Mouse (Mus musculus) monocyte, adult 5-6 weeks (primary cell): Measurements from ENCODE around the gene Prickle2. TPM values are rescaled to one million over a fixed set of nuclear protein-coding genes. Genes with fewer than 3 reads are reported as not detected.

ENCODE experiments used
- ATAC-seq: fragments of 153-309, 156-312 bp; replicated peaks from 2 replicates; pipeline ENCODE4 v1.8.0; 2017; ENCODE audit warnings: mild to moderate bottlenecking; ENCODE audit not compliant: low TSS enrichment, insufficient number of reproducible peaks, severe bottlenecking, poor library complexity, low FRiP score
- total RNA-seq: library from RNA; stranded (forward); fragments of 200-1000, 200-491, 200-594 nt; gene quantifications from 3 replicates; pipeline ENCODE4 v1.2.3, GENCODE M21; 2017

Prickle2 gene
- total RNA-seq, 1 experiment from 2014 or later: not detected

DNA sequence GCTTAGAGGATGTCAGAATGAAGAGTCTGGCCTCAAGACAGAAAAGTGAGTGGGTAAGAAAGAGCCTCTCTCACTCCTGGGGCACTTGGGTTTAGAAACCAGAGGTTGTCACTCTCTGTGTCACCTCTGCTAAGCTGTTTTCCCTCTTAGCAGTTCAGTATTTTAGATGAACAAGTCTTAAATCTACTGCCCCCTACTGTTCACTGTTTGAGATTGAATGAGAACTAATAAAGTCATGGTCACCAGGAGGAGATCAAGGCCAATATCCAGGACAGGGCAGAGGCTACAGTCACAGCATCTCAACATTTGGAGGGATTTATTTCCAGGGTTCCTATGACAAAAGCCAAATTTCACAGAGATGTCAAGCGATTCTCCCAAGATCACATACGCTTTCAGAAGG, 228.3 kb downstream of the Prickle2 start:
- no peak for ATAC-seq

DNA sequence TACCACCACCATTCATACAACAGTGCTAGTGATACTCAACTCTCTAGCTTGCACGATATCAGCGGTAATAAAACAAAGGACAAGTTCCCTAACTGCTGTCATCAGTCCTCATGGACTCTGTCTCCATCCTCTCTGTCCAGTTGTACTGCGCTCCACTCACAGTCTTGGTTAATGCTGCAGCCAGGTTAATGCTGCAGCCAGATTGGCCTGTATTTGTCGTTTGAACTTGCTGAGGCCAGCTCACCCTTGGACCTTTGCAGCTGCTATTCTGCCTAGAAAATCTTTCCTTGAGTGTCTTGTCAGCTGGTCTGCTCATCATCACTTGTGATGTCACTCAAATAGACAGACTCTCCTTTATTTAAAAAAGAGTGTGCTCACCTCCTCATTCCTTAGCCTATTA, 236.5 kb downstream of the Prickle2 start:
- ATAC-seq: no peak

DNA sequence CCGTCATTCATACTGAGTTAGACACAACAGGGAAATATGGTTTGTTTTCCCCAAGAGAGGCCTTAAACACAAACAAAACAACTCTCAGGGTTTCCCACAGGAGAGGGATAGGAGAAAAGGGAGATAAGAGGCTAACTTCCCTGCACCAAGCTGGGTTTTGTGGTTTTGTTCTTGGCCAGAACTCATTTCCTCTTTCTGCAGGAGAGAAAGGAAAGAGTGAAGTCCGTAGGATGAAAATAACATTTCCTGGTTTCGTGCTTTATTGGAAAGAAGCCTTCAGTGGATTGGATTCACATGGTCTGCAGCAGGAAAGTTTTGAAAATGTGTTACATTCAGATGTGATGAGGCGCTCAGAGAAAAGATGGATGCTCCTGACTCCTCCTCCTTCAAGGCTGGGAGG, 237.1 kb downstream of the Prickle2 start:
- ATAC-seq: no peak

DNA sequence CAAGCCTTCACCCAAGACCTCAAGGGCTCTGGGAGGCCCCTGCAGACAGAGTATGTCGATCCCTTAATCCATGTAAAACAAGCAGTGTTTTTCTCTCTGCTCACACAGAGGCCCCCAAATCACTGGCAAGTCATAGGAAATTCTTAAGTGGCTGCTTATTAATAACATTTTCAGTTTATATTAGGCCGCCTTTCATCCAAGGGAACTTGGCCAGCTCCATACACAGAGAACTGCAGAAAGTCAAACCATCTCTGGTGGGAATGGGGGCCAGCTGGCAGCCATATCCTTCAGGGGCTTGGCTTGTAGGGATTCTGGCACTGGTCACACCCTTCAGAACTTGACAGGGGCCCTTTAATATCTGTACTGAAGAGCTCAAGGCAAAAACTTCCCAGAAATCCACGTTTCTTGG, 237.6 kb downstream of the Prickle2 start:
- no peak for ATAC-seq

DNA sequence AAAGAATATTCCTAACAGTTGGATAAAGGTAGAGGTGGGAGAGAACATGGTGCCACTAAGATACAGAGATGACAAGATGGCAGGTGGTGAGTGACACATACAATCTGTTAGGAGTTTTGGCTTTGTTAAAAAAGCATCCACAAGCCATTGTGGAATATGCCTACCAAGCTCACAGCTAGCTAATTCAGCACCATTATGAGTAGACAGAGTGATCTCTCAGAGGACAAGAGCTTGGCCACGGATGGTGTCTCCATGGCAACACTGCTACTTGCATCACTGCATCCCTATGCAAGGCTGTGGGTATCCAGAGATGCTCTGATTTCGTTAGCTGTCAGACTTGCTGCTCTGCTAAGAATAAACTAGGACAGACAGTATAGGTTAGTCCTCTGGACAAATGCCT, 238.6 kb downstream of the Prickle2 start:
- no peak for ATAC-seq

DNA sequence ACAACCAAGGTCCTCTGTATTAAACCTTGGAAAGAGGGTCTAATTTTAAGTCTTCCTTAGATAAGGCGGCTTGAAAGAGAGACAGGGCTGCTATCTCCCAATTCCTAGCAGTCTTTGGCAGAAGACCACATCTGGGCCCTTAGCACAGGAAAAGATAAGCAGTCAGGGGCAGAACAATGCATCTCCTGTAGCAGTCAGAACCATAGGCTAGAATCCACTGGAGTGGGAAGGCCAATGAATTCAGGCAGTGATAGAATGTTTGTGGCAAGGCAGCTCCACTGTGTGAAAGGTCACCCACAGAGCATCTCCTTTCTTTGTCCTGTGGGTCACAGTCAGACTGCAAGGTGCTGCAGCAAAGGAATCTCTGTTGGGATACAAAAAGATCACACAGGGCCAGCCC, 240.3 kb downstream of the Prickle2 start:
- ATAC-seq: no peak

DNA sequence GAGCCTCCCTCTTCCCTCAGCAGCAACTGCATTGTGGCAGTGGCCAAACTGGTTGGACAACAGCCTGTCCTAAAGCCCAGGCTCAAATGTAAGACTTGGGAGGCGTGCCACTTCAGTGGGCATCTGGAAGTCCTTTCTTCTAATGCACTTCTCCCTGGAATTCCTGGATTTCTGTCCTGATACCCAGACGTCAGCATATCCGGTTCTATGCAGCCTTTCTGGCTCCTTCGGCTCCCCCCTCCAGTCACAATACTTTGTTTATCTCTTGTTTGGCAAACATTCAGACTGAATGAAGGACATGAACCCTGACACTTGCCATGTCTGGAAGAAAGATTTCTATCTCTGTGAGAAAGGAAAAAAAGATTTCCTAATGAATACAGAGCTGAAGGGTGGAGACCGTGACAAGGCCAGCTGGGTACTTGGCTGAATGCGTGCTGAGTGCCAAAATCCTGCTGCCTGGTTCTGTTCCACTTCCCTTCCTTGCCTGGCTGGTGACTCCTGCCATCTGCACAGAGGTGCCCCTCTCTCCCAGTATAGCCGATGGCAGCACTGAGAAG, 241.1 kb downstream of the Prickle2 start:
- ATAC-seq: no peak

DNA sequence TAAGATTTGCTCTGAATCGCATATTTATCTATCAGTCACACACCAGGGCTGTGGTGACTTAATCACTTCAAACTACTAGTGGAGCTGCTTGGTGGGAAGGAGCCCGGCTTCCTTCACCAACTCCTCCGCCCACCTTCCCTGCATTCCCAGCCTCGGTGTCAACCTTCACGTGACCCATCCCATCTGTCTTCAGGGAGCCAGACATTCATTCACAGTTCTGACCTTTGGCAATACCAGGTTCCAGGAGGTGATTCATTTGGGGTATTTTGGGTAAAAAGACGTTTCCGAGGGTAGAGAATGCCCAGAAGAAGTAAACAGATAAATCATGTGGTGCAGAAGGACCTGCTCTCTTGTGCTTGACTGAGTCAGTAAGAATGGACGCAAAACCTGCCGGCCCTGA, 242.2 kb downstream of the Prickle2 start:
- no peak for ATAC-seq

DNA sequence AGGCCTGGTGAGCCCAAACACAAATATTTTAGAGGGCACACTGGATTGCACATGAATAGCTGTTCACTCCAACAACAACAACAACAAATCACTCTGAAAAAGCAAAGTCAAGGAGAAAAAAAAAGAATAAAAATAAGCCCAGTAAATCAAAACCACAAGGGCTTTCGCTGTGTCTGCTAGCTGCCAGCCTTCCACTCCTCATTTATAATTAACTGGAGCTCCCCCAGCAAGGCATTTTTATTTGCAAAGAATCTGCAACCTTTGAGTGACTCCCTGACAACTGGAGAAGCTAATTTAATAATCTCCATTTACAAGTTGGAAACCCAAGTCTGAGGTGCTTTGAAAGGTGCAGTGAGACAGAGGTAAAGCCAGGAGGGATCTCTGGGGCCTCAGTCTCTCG, 245.2 kb downstream of the Prickle2 start:
- no peak for ATAC-seq

DNA sequence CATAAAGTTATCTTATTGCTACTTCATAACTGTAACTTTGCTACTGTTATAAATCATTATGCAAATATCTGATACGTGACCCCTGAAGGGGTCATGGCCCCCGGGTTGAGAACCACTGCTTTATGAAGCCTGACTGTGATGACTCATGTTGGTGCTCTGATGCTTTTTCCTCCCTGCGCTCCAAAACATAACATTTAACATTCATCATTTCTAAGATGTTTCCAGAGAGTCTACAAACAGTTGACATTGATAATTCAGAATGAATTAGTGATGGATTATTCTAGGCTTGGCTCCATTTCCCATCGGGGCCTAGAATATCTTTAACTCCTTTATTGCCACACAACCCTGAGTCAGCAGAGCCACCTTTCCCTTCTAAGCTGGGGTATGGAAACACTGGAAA, 247.9 kb downstream of the Prickle2 start:
- no peak for ATAC-seq

DNA sequence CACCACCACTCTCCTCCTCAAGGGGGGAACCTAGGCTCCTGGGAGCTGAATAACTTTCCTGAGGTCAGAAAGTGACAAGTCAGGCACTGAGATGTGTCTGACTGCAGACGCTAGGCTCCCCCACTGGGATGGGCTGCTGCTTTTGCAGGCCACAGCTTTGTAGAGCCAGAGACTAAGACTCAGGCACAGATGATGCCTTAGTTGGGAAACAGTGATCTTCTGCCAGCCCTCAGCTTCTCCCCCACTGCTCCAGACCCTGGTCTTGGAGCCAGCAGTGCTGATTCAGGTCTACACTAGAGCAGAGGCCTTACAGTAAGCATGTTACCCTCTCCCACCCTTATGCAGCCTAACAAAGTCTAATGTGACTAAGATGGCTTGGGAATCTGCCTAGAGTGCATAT, 254.5 kb downstream of the Prickle2 start:
- no peak for ATAC-seq

DNA sequence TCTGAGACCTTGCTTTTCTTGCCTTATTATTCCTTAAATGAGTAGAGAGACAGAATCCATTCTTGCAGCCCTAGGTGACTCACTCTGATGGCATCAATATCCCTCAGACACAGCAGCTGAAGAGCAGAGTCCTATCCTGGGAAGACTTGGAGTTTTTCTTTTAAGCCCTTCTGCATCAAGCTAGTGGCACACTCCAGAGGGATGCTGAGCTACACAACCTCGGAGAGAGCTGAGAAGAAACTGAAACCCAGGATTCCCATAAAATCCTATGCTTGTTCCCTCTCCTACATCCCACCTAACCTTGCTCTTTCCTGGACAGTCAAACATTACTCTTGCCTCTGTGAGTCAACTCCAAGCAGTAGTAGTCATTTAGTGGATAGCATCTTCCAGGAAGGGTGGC, 256.0 kb downstream of the Prickle2 start:
- ATAC-seq: no peak

DNA sequence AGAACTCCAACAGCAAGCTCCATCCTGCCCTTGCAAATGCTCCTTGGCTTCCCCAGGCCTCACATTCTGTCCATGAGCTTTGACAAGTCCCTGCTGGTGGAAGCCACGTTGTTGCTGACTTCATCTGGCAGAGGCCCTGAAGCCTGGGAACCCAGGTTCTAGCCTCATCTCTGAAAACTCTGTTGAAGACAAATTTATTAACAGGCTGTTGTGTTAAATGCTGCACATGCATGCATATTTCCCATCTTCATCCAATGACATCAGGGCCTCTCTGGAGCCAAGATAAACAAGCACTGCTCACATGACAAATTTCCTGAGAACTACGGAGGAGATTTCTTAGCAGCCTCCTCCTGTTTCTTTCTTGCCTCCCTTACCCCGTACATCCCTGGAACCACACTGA, 259.3 kb downstream of the Prickle2 start:
- no peak for ATAC-seq

DNA sequence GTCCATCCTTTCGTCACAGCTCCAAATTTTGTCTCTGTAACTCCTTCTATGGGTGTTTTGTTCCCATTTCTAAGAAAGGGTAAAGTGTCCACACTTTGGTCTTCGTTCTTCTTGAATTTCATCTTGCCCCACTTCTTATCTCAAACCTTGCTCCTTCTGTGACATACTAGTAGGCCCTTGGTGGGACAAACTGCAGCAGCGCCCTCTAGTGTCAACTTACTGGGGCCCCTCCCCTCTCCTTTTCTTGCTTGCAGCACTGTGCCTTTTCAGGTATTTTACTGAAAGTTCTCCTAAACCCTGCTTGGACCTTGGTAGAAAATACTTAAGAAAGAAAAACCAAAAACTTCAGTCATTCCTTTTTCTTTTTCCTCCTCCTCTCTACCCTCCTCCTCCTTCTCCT, 264.8 kb downstream of the Prickle2 start:
- no peak for ATAC-seq

DNA sequence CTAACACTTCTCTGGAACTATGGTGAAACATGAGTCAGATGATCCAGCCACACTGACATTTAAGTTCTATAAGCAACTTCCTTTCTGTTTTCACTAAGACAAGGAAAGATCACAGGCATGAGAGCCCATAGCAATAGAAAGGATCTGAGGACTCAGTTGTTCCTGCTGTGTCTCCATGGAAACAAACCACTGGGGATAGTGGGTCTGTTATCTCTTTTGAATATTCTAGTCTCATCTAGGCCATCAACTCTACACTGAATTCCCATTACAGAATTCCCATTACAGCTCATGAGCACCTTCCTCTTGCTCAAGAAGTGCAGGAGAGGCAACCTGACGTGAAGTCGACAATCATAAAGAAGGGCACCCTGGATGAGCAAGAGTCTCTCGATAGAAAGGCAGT, 265.7 kb downstream of the Prickle2 start:
- no peak for ATAC-seq

DNA sequence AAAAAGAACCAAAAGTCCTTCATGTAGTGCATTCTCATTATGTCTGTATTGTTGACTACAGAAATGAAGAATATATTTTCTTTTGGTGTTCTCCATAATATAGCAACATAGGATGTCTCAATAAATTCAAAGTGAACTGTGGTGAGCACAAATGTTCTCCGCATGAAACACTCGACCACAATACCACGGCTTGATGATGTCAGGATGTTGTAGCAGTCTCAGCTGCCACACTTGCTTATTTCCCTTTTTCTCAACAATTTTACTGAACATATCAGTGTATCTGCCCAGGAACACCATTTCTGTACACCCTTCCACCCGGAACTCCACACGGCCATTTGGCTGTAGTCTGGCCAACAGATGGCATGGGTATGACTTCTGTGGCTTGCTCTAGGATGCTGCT, 273.8 kb downstream of the Prickle2 start:
- ATAC-seq: no peak

DNA sequence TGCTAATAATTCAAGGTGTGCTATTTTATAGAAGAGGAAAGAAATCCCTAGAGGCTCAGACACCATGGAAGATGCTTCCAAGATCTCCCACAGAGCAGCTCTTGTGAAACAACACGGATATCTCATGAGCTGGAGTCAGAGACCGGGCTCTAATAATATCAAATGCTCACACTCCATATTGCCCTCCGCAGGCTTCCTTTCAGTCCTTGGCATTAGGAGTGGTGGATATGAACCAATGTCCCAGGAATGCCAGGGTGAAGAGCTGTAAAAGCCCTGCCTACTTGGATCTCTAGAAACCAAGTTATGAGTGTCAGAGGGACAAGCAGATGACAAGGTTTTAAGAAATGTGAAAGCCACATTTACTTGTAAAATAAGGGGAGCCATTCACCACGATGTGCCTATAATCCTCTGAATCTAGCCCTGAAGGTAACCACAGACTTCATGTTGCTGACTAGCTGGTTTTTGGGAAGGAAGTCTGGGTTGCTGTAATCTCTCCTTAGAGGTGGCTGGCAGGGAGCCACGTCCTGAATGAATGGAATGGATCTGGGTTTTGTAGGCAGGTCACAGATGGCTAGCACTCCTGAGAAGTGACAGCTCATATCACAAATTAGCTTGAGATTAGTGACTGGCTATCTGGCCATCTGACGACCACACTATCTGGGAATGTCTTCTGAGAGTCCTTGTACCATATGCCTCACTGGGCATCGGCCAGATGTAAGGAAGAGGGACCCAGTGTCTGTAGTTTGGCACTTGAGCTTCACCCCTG, 278.4 kb downstream of the Prickle2 start:
- no peak for ATAC-seq

DNA sequence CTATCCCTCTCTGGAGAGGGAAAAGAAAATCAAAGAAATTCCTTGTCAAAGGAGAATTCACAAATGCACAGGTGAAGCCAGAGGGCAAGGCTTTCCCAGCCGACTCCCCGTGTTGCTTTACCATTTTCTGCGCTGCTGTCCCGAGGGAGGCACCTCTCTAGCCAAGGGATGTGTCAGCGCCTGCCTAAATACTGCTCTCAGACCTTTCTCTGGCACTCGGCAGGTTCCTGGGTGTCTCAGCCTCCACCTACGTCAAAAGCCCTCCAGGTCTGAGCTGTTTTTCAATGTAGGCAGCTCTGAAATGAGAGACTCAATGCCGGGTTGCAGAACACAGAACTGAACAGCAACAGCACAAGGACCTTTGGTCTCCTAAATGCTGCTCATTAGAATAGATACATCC, 280.1 kb downstream of the Prickle2 start:
- ATAC-seq: no peak

DNA sequence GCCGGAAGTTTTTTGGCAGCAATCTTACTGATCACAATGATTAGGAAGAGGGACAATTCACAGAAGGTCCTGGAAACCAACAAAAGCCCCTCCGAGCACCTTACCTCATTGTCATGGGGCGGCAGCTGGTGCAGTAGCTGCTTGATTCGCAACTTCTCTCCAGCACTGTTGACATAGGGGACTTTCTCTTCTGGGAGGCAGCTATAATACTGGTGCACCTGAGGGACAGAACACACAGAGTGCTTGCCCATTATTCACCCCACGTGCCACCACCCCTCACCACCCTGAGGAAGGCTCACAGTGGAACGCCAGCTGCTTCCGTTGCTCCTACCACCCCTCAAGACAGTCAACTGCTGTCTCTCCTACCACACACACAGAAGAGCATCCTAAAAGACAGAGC, 280.5 kb downstream of the Prickle2 start:
- no peak for ATAC-seq

DNA sequence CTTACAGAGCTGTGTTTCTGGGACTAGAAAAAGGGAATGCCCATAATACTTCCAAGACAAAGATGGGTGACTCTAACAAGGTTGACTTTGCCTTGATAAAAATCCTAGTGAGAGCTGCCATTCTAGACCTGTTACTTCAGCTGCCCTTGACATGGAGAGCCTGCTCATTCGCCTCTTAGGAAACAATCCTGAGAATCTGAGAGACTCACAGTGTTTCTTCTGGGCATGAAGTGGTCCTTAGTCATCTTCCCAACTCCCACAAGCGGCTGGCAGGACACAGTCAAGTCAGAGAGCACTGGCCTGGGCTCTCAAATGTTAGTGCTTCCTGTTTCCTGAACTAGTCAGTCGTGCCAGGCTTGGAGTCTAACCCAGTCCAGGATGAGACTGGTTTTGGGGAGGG, 281.0 kb downstream of the Prickle2 start:
- no peak for ATAC-seq

DNA sequence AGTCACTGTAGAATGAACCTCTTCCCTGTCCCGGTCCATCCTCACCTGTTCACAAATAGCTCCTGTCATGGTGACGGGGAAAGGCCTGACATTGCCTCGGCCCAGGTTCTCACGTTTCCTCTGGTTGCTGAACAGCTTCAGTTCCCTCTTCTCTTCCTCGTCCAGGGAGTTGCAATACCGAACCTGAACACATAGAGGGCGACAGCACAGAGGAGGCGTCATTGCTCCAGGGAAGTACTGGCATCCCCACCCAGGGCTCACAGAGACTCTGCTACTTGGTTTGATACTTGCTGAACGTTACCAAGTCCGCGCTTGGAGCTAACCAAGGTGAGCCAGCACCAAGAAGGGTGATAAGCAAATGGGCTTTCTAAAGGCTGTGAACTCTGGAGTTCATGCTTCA, 283.7 kb downstream of the Prickle2 start:
- no peak for ATAC-seq
